ENCODE assay signal across 9 mouse cellular contexts in genomic region chr5:101703374-101704260, GRCm38 (mm10). TPM values are rescaled to one million over a fixed set of nuclear protein-coding genes. Genes with fewer than 3 reads are reported as not detected.
A peak's percentile ranks its signal among the peaks of the same experiment; 100 is the strongest.
DNase-seq lines count a peak whose midpoint lies in the region; ATAC-seq and TF ChIP-seq lines count a peak whose summit lies in the region.
"Had no signal": no experiment of that assay in that cellular context is flagged by ENCODE, and none has a peak within 500 bp of the region (broad histone marks: within the 10 kb centered on the region; RNA-seq: fewer than 3 reads in every experiment).

No protein-coding gene starts in this region.

- H3K4me1 ChIP-seq in kidney, embryonic 15.5 days: peaks cover 6% of the 10 kb centered on the region; the same call in 1 of the 2 replicates
- H3K4me1 ChIP-seq in heart, postnatal 0 days (ENCODE audit: control insufficient read depth, insufficient read depth): no peaks in the 10 kb centered on the region
- H3K4me1 ChIP-seq: midbrain, embryonic 13.5 days had no signal

- H3K4me2 ChIP-seq in kidney, embryonic 15.5 days: peak overlapping the region; percentile 31
- H3K4me2 ChIP-seq in heart, postnatal 0 days (ENCODE audit: low read depth, low read length): peak overlapping the region; percentile 44
- H3K4me2 ChIP-seq: midbrain, embryonic 13.5 days had no signal

- TF ChIP-seq CTCF in heart, postnatal 0 days (IDR thresholded peaks at IDR 0.05; ENCODE audit: low read depth): no peak

- ATAC-seq in kidney, embryonic 15.5 days (replicated peaks; ENCODE audit: low FRiP score): no peak
- peak; percentile 68; the same call in 1 of the 2 replicates for ATAC-seq in heart, postnatal 0 days (ENCODE audit: insufficient read depth, low read depth)
- ATAC-seq: hindbrain, postnatal 0 days; midbrain, embryonic 13.5 days had no signal

- H3K9ac ChIP-seq in kidney, embryonic 15.5 days: no peak overlapping the region; the same call in 1 of the 2 replicates
- H3K9ac ChIP-seq in heart, postnatal 0 days (replicated peaks; ENCODE audit: low read depth, low read length): no peak overlapping the region
- H3K9ac ChIP-seq: midbrain, embryonic 13.5 days had no signal

- no peak for DNase-seq in kidney, adult 8-10 months
- DNase-seq in right cerebral cortex, adult 2 months (ENCODE audit: low spot score in 2 of 2): peak; percentile 5 to 18
- DNase-seq in right cerebral cortex, postnatal 10 days (ENCODE audit: low spot score in 2 of 2): no peak
- no peak for DNase-seq in heart, postnatal 0 days (ENCODE audit: low spot score)
- DNase-seq in cerebellum, postnatal 10 days: no peak
- DNase-seq in cerebellum, postnatal 4 days (ENCODE audit: low spot score in 2 of 2): no peak

- no peak overlapping the region; the same call in 1 of the 2 replicates for H3K4me3 ChIP-seq in kidney, embryonic 15.5 days (replicated peaks)
- peak overlapping the region; percentile 16; the same call in 1 of the 2 replicates for H3K4me3 ChIP-seq in heart, postnatal 0 days (ENCODE audit: low read depth, low read length)
- H3K4me3 ChIP-seq: midbrain, embryonic 13.5 days had no signal

- no peaks in the 10 kb centered on the region for H3K9me3 ChIP-seq in kidney, embryonic 15.5 days (replicated peaks)
- H3K9me3 ChIP-seq in heart, postnatal 0 days (replicated peaks; ENCODE audit: control insufficient read depth, low read length): no peaks in the 10 kb centered on the region
- H3K9me3 ChIP-seq: midbrain, embryonic 13.5 days had no signal

- no peak for TF ChIP-seq EP300 in heart, postnatal 0 days (IDR thresholded peaks at IDR 0.05; ENCODE audit: low read depth)

- H3K27ac ChIP-seq in kidney, embryonic 15.5 days: no peak overlapping the region
- H3K27ac ChIP-seq in heart, postnatal 0 days (ENCODE audit: low read depth): no peak overlapping the region
- H3K27ac ChIP-seq: hindbrain, postnatal 0 days; midbrain, embryonic 13.5 days had no signal

- 61% methylated on average over 24 of the region's 25 CpGs for WGBS in kidney, embryonic 15.5 days
- 55% methylated on average over 24 of the region's 25 CpGs for WGBS in heart, postnatal 0 days

- no peaks in the 10 kb centered on the region for H3K36me3 ChIP-seq in kidney, embryonic 15.5 days
- H3K36me3 ChIP-seq in heart, postnatal 0 days (replicated peaks; ENCODE audit: control insufficient read depth, insufficient read depth, low read length): no peaks in the 10 kb centered on the region
- H3K36me3 ChIP-seq: midbrain, embryonic 13.5 days had no signal

- peaks cover 12% of the 10 kb centered on the region; the same call in 1 of the 2 replicates for H3K27me3 ChIP-seq in kidney, embryonic 15.5 days
- no peaks in the 10 kb centered on the region for H3K27me3 ChIP-seq in heart, postnatal 0 days (ENCODE audit: control insufficient read depth, insufficient read depth, low read length)
- H3K27me3 ChIP-seq: midbrain, embryonic 13.5 days had no signal

RNA-seq across cellular contexts. Expression of gene Nkx6-1, which starts 38.8 kb away (rescaled TPM):
- 0.55 and 0.90 TPM in 2 replicates for polyA plus RNA-seq in kidney, embryonic 15.5 days (2015; fragmentation: Nextera tagmentation; extraction: Ambion mirVana)
- not detected in 2 replicates for total RNA-seq in heart, postnatal 0 days (2014; rRNA removed; ENCODE audit: low replicate concordance)
- polyA plus RNA-seq in heart, postnatal 0 days (2015; fragmentation: Nextera tagmentation; extraction: Ambion mirVana): not detected in 2 replicates

Comparison
In these comparisons a context has a peak if more than half of its experiments do, and no peak if none do; other contexts are left out.
1. DNase-seq: peak in right cerebral cortex, adult 2 months (2 of 2); none in kidney, adult 8-10 months (0 of 2), right cerebral cortex, postnatal 10 days (0 of 2), heart, postnatal 0 days (single experiment), cerebellum, postnatal 10 days (0 of 2) and cerebellum, postnatal 4 days (0 of 2).